Mouse (Mus musculus) stomach, postnatal 0 days (tissue): ENCODE results near the gene Lpo.

Experiments used
- CTCF ChIP-seq: IDR thresholded peaks from 2 replicates; pipeline ENCODE4 v1.5.1; 2016; ENCODE audit warnings: antibody characterized with exemption, low read depth, mild to moderate bottlenecking, moderate library complexity
- EP300 ChIP-seq: optimal IDR thresholded peaks from 2 replicates; pipeline ENCODE3; 2016; ENCODE audit warnings: antibody characterized with exemption

DNA sequence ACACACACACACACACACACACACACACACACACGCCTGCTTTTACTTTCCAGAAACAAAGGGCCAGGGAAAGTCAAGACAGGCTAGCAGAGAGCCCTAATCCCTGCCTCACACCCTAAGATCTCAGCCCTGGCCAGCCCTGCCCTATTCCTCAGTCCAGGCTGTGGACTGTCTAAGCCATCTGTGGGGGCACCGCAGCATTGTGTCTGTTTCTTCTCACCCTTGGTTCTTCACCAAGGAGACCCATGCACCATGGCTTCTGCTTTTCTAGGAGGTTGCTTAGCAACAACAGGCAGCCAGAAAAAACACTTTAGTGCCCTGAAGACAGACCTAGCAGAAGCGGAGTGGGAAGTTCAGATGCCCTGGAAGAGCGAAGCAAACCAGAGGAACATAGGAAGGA, 16.7 kb downstream of the Lpo start:
- no peak for TF ChIP-seq CTCF
- TF ChIP-seq EP300 = no peak
